Mouse (Mus musculus) stomach, postnatal 0 days (tissue): ENCODE results near the gene Spint2.

Experiments
- CTCF ChIP-seq: IDR thresholded peaks from 2 replicates; pipeline ENCODE4 v1.5.1; 2016; ENCODE audit warnings: antibody characterized with exemption, low read depth, mild to moderate bottlenecking, moderate library complexity
- EP300 ChIP-seq: optimal IDR thresholded peaks from 2 replicates; pipeline ENCODE3; 2016; ENCODE audit warnings: antibody characterized with exemption

DNA sequence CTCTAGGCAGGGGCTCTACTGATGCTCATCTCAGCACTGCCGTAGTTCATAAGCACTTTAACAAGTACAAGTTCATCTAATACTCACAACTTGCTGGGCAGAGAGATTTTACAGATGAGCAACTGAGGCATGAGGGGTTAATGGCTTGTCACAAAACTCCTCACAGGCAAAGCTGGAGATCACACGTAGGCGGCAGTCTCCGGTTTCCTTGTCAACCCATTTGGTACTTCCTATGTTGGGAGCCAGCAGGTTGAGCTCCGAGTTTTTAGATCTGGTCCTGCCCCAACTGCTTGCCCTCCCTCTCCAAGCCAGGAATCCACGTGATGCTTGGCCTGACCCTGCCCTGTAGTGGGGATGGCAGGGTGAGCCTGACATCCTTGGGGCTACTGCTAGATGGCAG lies 45.4 kb upstream of the Spint2 start:
- TF ChIP-seq CTCF: no peak
- TF ChIP-seq EP300: no peak
